Mouse (Mus musculus) kidney, adult 2 months (tissue): ENCODE data around the gene Metap2.

ENCODE experiments used
- CTCF ChIP-seq: fragments of 200-500 bp; conservative IDR thresholded peaks from 2 replicates; pipeline ENCODE4 v1.5.1; 2011; ENCODE audit warnings: low read depth, mild to moderate bottlenecking, control low read depth, low read length, moderate library complexity, mixed read lengths; ENCODE audit not compliant: insufficient read depth, insufficient read length
- POLR2A ChIP-seq: fragments of 200-500 bp; IDR thresholded peaks from one replicate; pipeline ENCODE4 v1.6.1; 2011; ENCODE audit warnings: low read depth, low read length, control low read depth

GRCm38 (mm10) chr10:93830931-93831729 lies 65.8 kb downstream of the Metap2 start, which contains the start of gene Usp44:
- TF ChIP-seq CTCF (no peak), POLR2A (no peak)
